Mouse (Mus musculus) spleen, adult 2 months (tissue): Measurements from ENCODE around the gene Krt87. TPM values are rescaled to one million over a fixed set of nuclear protein-coding genes. Genes with fewer than 3 reads are reported as not detected.

Source experiments
- DNase-seq, 2 experiments: peaks; one replicate each; pipeline versions ENCODE4 v3.0.0 to v3.0.0-alpha.2; 2012 to 2021; ENCODE audit warnings: low spot score in 2 of 2, low read depth in 1 of 2
- H3K27ac ChIP-seq: fragments of 200-500 bp; 2 replicates; pipeline ENCODE4 v1.5.1; 2012; ENCODE audit warnings: low read length, inconsistent platforms; ENCODE audit not compliant: insufficient read depth
- H3K27me3 ChIP-seq: fragments of 200-500 bp; 2 replicates; pipeline ENCODE4 v1.6.1; 2012; ENCODE audit warnings: mild to moderate bottlenecking, moderate library complexity, low read length, inconsistent platforms; ENCODE audit not compliant: control insufficient read depth, insufficient read depth
- H3K36me3 ChIP-seq: fragments of 200-500 bp; 2 replicates; pipeline ENCODE4 v1.6.1; 2012; ENCODE audit warnings: mild to moderate bottlenecking, low read length, inconsistent platforms; ENCODE audit not compliant: control insufficient read depth, insufficient read depth
- H3K4me1 ChIP-seq: fragments of 200-500 bp; 2 replicates; pipeline ENCODE4 v1.6.1; 2011; ENCODE audit warnings: inconsistent platforms; ENCODE audit not compliant: control insufficient read depth, insufficient read depth, insufficient read length
- H3K4me3 ChIP-seq: fragments of 200-500 bp; 2 replicates; pipeline ENCODE4 v1.5.1; 2011; ENCODE audit warnings: mild to moderate bottlenecking, inconsistent platforms; ENCODE audit not compliant: insufficient read depth, insufficient read length; ENCODE audit errors: extremely low read depth
- CTCF ChIP-seq: fragments of 200-500 bp; IDR thresholded peaks from 2 replicates; pipeline ENCODE4 v1.5.1; 2011; ENCODE audit warnings: mild to moderate bottlenecking, inconsistent platforms; ENCODE audit not compliant: insufficient read depth, insufficient read length, insufficient replicate concordance; ENCODE audit errors: extremely low read depth
- POLR2A ChIP-seq: fragments of 200-500 bp; IDR thresholded peaks from 2 replicates; pipeline ENCODE4 v1.6.1; 2011; ENCODE audit warnings: low read depth, low read length, inconsistent platforms
- WGBS: fragments of 180-500 bp; shearing (Covaris S2); methylation state at CpG from one replicate; pipeline ENCODE4 v1.1.7; 2018; 5-methylcytosine and 5-hydroxymethylcytosine counted together
- polyA plus RNA-seq: library from polyadenylated mRNA; depleted of rRNA; stranded (reverse); fragments of >200 nt; gene quantifications from 2 replicates; pipeline ENCODE4 v1.2.3, GENCODE M21; 2012

Gene Krt87
- polyA plus RNA-seq, 1 experiment: not detected

DNA sequence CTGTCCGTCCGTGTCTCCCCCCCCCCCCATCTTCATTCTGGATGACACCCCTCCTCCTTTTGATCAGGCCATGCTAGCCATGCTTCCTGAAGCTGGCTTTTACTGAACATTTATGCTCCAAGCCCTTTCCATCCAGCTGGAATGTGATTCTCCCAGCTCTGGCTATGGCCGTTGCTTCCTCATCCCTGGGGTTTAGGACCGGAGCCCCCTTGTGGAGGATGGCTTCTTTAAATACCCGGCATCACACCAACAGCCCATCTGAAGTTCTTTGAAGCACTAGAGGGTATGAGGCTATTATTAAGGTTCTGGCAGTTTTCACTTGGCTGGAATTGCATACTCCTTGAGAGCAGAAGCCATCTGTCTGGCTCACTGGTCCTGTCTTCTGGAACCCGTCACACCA is 17.7 kb downstream of the Krt87 start:
- H3K4me3 ChIP-seq: no peak overlapping the region
- no peaks in the 10 kb centered on the region for H3K36me3 ChIP-seq
- 80% methylated on average over 6 of the region's 6 CpGs for WGBS
- no peaks in the 10 kb centered on the region for H3K4me1 ChIP-seq
- TF ChIP-seq CTCF (no peak), POLR2A (no peak)
- no peak for DNase-seq
- no peak overlapping the region for H3K27ac ChIP-seq
- H3K27me3 ChIP-seq: no peaks in the 10 kb centered on the region

GRCm38 (mm10) chr15:101418950-101419349 is 19.7 kb downstream of the Krt87 start:
- Histone ChIP-seq H3K27me3 (no peaks in the 10 kb centered on the region), H3K4me1 (no peaks in the 10 kb centered on the region)
- WGBS: 67% methylated on average over 4 of the region's 4 CpGs

GRCm38 (mm10) chr15:101414807-101415565 is 23.6 kb downstream of the Krt87 start:
- Histone ChIP-seq H3K27ac (no peak overlapping the region), H3K4me3 (no peak overlapping the region), H3K4me1 (no peaks in the 10 kb centered on the region), H3K36me3 (no peaks in the 10 kb centered on the region), H3K27me3 (no peaks in the 10 kb centered on the region)
- WGBS: 61% methylated on average over 11 of the region's 11 CpGs
- TF ChIP-seq CTCF: no peak
- TF ChIP-seq POLR2A: no peak
- no peak for DNase-seq

More at GRCm38 (mm10) chr15:101418950-101419349, 19.7 kb downstream of the Krt87 start:
- H3K36me3 ChIP-seq: no peaks in the 10 kb centered on the region
- no peak for DNase-seq
- TF ChIP-seq POLR2A: no peak
- TF ChIP-seq CTCF: no peak
- no peak overlapping the region for H3K27ac ChIP-seq
- no peak overlapping the region for H3K4me3 ChIP-seq

GRCm38 (mm10) chr15:101413916-101414635 is 24.5 kb downstream of the Krt87 start:
- H3K27ac ChIP-seq: no peak overlapping the region
- H3K4me1 ChIP-seq: no peaks in the 10 kb centered on the region
- no peak for TF ChIP-seq POLR2A
- no peak for TF ChIP-seq CTCF
- 45% methylated on average over 7 of the region's 7 CpGs for WGBS
- H3K27me3 ChIP-seq: no peaks in the 10 kb centered on the region
- no peaks in the 10 kb centered on the region for H3K36me3 ChIP-seq
- H3K4me3 ChIP-seq: no peak overlapping the region
- DNase-seq: no peak

GRCm38 (mm10) chr15:101412188-101412587 is 26.4 kb downstream of the Krt87 start:
- Histone ChIP-seq H3K27me3 (no peaks in the 10 kb centered on the region), H3K36me3 (no peaks in the 10 kb centered on the region), H3K4me1 (no peaks in the 10 kb centered on the region), H3K4me3 (no peak overlapping the region), H3K27ac (no peak overlapping the region)
- 88% methylated on average over 31 of the region's 31 CpGs for WGBS
- no peak for TF ChIP-seq CTCF
- DNase-seq: no peak

- Histone ChIP-seq H3K4me3 (no peak within 1 kb of the TSS), H3K36me3 (no peaks in the 10 kb centered on the region), H3K27ac (no peak within 1 kb of the TSS), H3K27me3 (no peaks in the 10 kb centered on the region), H3K4me1 (no peaks in the 10 kb centered on the region)
- WGBS: 12% methylated on average over 2 of the region's 2 CpGs
- TF ChIP-seq POLR2A: no peak
- TF ChIP-seq CTCF: no peak
- DNase-seq: no peak
Measured at GRCm38 (mm10) chr15:101410775-101411174, 27.8 kb downstream of the Krt87 start, which contains the start of gene Krt7. TSS of gene Krt7 (plus strand) at chr15:101411043.

GRCm38 (mm10) chr15:101398269-101398668 is 40.3 kb downstream of the Krt87 start:
- H3K4me1 ChIP-seq: no peaks in the 10 kb centered on the region
- H3K36me3 ChIP-seq: no peaks in the 10 kb centered on the region
- DNase-seq: no peak
- H3K27ac ChIP-seq: no peak overlapping the region
- no peak overlapping the region for H3K4me3 ChIP-seq
- TF ChIP-seq CTCF (no peak), POLR2A (no peak)
- no peaks in the 10 kb centered on the region for H3K27me3 ChIP-seq
- 77% methylated on average over 8 of the region's 8 CpGs for WGBS
